Mouse (Mus musculus): ENCODE measurements at regions not wholly inside any gene's neighbourhood (a gene's known extent, or its start where the extent isn't known, plus 50 kb on each side); places are given as distances from the start of the nearest gene placed in this dataset.

DNA sequence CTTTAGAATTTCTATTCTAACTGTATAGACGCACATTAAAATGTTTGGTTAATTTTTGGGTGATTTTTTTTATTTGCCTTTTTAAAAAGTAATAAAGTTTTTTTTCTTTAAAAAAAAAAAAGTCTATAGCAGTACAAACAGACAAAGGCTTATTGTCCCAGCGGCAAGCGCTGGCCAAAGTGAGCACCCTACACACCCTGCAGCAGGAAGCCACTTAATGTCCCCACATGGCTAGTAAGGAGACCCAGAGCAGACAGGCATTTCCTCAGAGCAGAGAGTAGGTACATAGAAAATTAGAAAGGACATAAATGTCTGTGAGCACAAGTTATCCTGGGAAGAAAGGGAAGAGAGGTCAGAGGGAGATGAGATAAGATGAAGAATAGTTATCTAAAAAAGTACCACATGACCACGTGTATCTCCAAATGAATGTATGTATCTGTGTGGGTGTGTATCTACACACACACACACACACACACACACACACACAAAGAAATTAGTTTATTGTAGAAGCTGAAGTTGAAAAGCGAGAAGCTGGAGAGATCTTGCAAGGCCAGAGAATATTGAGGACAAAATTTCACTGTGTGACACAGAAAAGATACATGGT lies 50.7 kb upstream of the Gadd45a start:
- H3K27me3 ChIP-seq (ENCODE audit: control insufficient read depth, insufficient read depth, low read length): no peaks in the 10 kb centered on the region
- H3K4me1 ChIP-seq (ENCODE audit: control insufficient read depth, insufficient read depth, low read length): no peaks in the 10 kb centered on the region
- ATAC-seq (replicated peaks; ENCODE audit: extremely low read depth, insufficient read depth, low FRiP score): no peak
- H3K4me2 ChIP-seq (ENCODE audit: low read depth, low read length): no peak overlapping the region
- no peaks in the 10 kb centered on the region for H3K9me3 ChIP-seq (replicated peaks; ENCODE audit: control insufficient read depth, low read length)
- no peak overlapping the region for H3K27ac ChIP-seq (ENCODE audit: low read length)
- H3K9ac ChIP-seq (ENCODE audit: low read length): no peak overlapping the region
- H3K4me3 ChIP-seq (ENCODE audit: low read length): no peak overlapping the region
- no peaks in the 10 kb centered on the region for H3K36me3 ChIP-seq (ENCODE audit: control insufficient read depth, insufficient read depth)
- WGBS: 68% methylated on average over 5 of the region's 5 CpGs

DNA sequence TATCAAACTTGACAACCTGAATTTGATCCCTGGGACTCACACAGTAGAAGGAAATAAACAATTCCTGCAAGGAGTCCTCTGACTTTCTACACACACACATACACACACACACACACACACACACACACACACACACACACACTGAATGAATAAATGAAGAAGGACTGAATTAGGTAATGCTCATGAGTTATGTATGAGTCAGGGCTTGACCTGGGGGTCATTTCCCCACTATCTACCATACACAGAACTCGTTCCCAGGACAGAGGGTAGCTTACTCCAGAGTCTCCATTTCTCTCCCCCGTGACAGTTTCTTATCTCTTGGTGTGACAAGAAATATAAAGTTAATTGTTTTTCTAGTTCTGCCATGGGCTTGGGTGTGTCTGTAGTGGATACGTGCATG lies 50.1 kb upstream of the Gadd45a start:
- H3K9me3 ChIP-seq (replicated peaks; ENCODE audit: control insufficient read depth, low read length): no peaks in the 10 kb centered on the region
- H3K9ac ChIP-seq (ENCODE audit: low read length): no peak overlapping the region
- WGBS: 43% methylated on average over 3 of the region's 3 CpGs
- ATAC-seq (replicated peaks; ENCODE audit: extremely low read depth, insufficient read depth, low FRiP score): no peak
- H3K36me3 ChIP-seq (ENCODE audit: control insufficient read depth, insufficient read depth): no peaks in the 10 kb centered on the region
- no peak overlapping the region for H3K4me2 ChIP-seq (ENCODE audit: low read depth, low read length)
- H3K4me3 ChIP-seq (ENCODE audit: low read length): no peak overlapping the region
- no peaks in the 10 kb centered on the region for H3K4me1 ChIP-seq (ENCODE audit: control insufficient read depth, insufficient read depth, low read length)
- H3K27me3 ChIP-seq (ENCODE audit: control insufficient read depth, insufficient read depth, low read length): no peaks in the 10 kb centered on the region
- no peak overlapping the region for H3K27ac ChIP-seq (ENCODE audit: low read length)

All from heart, embryonic 16.5 days (tissue).